Mouse (Mus musculus) forebrain, embryonic 10.5 days (tissue): ENCODE data around the gene Khk. TPM values are rescaled to one million over a fixed set of nuclear protein-coding genes. Genes with fewer than 3 reads are reported as not detected.
A peak's percentile ranks its signal among the peaks of the same experiment; 100 is the strongest.

Experiments used
- DNase-seq: peaks from one replicate; pipeline ENCODE4 v3.0.0-alpha.2; 2017; ENCODE audit warnings: low spot score; ENCODE audit errors: extremely low spot score
- H3K27ac ChIP-seq: fragments of 300-500 bp; sonication (generic); 2 replicates; pipeline ENCODE4 v1.5.1; 2016; ENCODE audit warnings: mild to moderate bottlenecking
- H3K27me3 ChIP-seq: fragments of 300-500 bp; sonication (generic); 2 replicates; pipeline ENCODE4 v1.6.1; 2016; ENCODE audit warnings: mild to moderate bottlenecking; ENCODE audit not compliant: poor library complexity, severe bottlenecking
- H3K36me3 ChIP-seq: fragments of 300-500 bp; sonication (generic); replicated peaks from 2 replicates; pipeline ENCODE4 v1.6.1; 2016; ENCODE audit warnings: mild to moderate bottlenecking, moderate library complexity
- H3K4me1 ChIP-seq: fragments of 300-500 bp; sonication (generic); 2 replicates; pipeline ENCODE4 v1.6.1; 2016
- H3K4me3 ChIP-seq: fragments of 300-500 bp; sonication (generic); 2 replicates; pipeline ENCODE4 v1.5.1; 2016; ENCODE audit warnings: mild to moderate bottlenecking, moderate library complexity
- H3K9me3 ChIP-seq: fragments of 300-500 bp; sonication (generic); 2 replicates; pipeline ENCODE4 v1.6.1; 2016; ENCODE audit warnings: mild to moderate bottlenecking, moderate library complexity
- WGBS: fragments of 180-500 bp; shearing (Covaris S2); methylation state at CpG from one replicate; pipeline ENCODE4 v1.1.7; 2016; 5-methylcytosine and 5-hydroxymethylcytosine counted together
- polyA plus RNA-seq: library from polyadenylated mRNA; unstranded; fragments of >200 nt; fragmentation: Nextera tagmentation; extraction: Ambion mirVana; gene quantifications from 2 replicates; pipeline ENCODE4 v1.2.1, GENCODE M21; 2016

Gene Khk
- polyA plus RNA-seq, 1 experiment from 2014 or later = 7.8 TPM

GRCm38 (mm10) chr5:30927945-30928529, 6.8 kb downstream of the Khk start:
- Histone ChIP-seq H3K9me3 (no peaks in the 10 kb centered on the region), H3K4me1 (peaks cover 8% of the 10 kb centered on the region), H3K36me3 (no peaks in the 10 kb centered on the region), H3K27me3 (0 out of 2 replicates have a peak, but pooled peaks cover under 1% of the 10 kb centered on the region), H3K27ac (peak overlapping the region; percentile 40), H3K4me3 (no peak overlapping the region; the same call in 1 of the 2 replicates)
- no peak for DNase-seq
- WGBS = 44% methylated on average over 7 of the region's 7 CpGs

- no peak for DNase-seq
- H3K4me3 ChIP-seq = no peak overlapping the region
- 50% methylated on average over 4 of the region's 4 CpGs for WGBS
Observed at GRCm38 (mm10) chr5:30930121-30930520, 8.9 kb downstream of the Khk start.

GRCm38 (mm10) chr5:30930846-30931245, 9.6 kb downstream of the Khk start:
- Histone ChIP-seq H3K27me3 (no peaks in the 10 kb centered on the region), H3K9me3 (no peaks in the 10 kb centered on the region), H3K4me3 (no peak overlapping the region), H3K36me3 (no peaks in the 10 kb centered on the region), H3K4me1 (0 out of 2 replicates have a peak, but pooled peaks cover 6% of the 10 kb centered on the region), H3K27ac (no peak overlapping the region)
- WGBS = 89% methylated on average over 6 of the region's 6 CpGs
- no peak for DNase-seq

More at GRCm38 (mm10) chr5:30930121-30930520, 8.9 kb downstream of the Khk start:
- H3K9me3 ChIP-seq = no peaks in the 10 kb centered on the region
- no peak overlapping the region for H3K27ac ChIP-seq
- H3K36me3 ChIP-seq = no peaks in the 10 kb centered on the region
- no peaks in the 10 kb centered on the region for H3K27me3 ChIP-seq
- H3K4me1 ChIP-seq = 0 out of 2 replicates have a peak, but pooled peaks cover 6% of the 10 kb centered on the region

- no peak for DNase-seq
- Histone ChIP-seq H3K36me3 (no peaks in the 10 kb centered on the region), H3K27me3 (no peaks in the 10 kb centered on the region), H3K4me1 (0 out of 2 replicates have a peak, but pooled peaks cover 6% of the 10 kb centered on the region), H3K27ac (no peak overlapping the region), H3K9me3 (no peaks in the 10 kb centered on the region), H3K4me3 (no peak overlapping the region)
- WGBS = 87% methylated on average over 4 of the region's 4 CpGs
Observed at GRCm38 (mm10) chr5:30931378-30931777, 10.1 kb downstream of the Khk start.

- no peak overlapping the region for H3K4me3 ChIP-seq
- no peak overlapping the region for H3K27ac ChIP-seq
- H3K36me3 ChIP-seq = no peaks in the 10 kb centered on the region
- no peaks in the 10 kb centered on the region for H3K27me3 ChIP-seq
- DNase-seq = no peak
- H3K9me3 ChIP-seq = no peaks in the 10 kb centered on the region
- WGBS = 78% methylated on average over 5 of the region's 5 CpGs
- no peaks in the 10 kb centered on the region for H3K4me1 ChIP-seq
Observed at GRCm38 (mm10) chr5:30933705-30934104, 12.5 kb downstream of the Khk start.

- Histone ChIP-seq H3K36me3 (no peaks in the 10 kb centered on the region), H3K27me3 (no peaks in the 10 kb centered on the region), H3K4me1 (no peaks in the 10 kb centered on the region), H3K4me3 (no peak overlapping the region), H3K9me3 (no peaks in the 10 kb centered on the region), H3K27ac (no peak overlapping the region)
- WGBS = 93% methylated on average over 5 of the region's 5 CpGs
- DNase-seq = no peak
Observed at GRCm38 (mm10) chr5:30934725-30935461, 13.7 kb downstream of the Khk start.

- no peaks in the 10 kb centered on the region for H3K36me3 ChIP-seq
- H3K27me3 ChIP-seq = peaks cover 40% of the 10 kb centered on the region
- DNase-seq = no peak
- H3K4me3 ChIP-seq = no peak overlapping the region
- H3K4me1 ChIP-seq = peaks cover 18% of the 10 kb centered on the region
- WGBS = 91% methylated on average over 2 of the region's 2 CpGs
- no peaks in the 10 kb centered on the region for H3K9me3 ChIP-seq
- H3K27ac ChIP-seq = no peak overlapping the region
Observed at GRCm38 (mm10) chr5:30943004-30943403, 21.8 kb downstream of the Khk start.

- Histone ChIP-seq H3K27me3 (peaks cover 50% of the 10 kb centered on the region), H3K4me1 (peaks cover 27% of the 10 kb centered on the region), H3K4me3 (no peak overlapping the region), H3K27ac (no peak overlapping the region), H3K36me3 (no peaks in the 10 kb centered on the region), H3K9me3 (no peaks in the 10 kb centered on the region)
- 85% methylated on average over 6 of the region's 6 CpGs for WGBS
- no peak for DNase-seq
Observed at GRCm38 (mm10) chr5:30944344-30944743, 23.1 kb downstream of the Khk start.

GRCm38 (mm10) chr5:30944956-30945781, 23.9 kb downstream of the Khk start, which contains the start of gene Cgref1:
Cgref1 (minus strand) TSS chr5:30945591.
- Histone ChIP-seq H3K27me3 (peaks cover 50% of the 10 kb centered on the region), H3K27ac (peak within 1 kb of the TSS; percentile 84)

GRCm38 (mm10) chr5:30948620-30949019, 27.4 kb downstream of the Khk start:
- no peak for DNase-seq
- peaks cover 50% of the 10 kb centered on the region for H3K27me3 ChIP-seq
- peaks cover 44% of the 10 kb centered on the region for H3K4me1 ChIP-seq
- WGBS = 82% methylated on average over 5 of the region's 5 CpGs
- no peak overlapping the region for H3K4me3 ChIP-seq
- no peak overlapping the region for H3K27ac ChIP-seq
- H3K9me3 ChIP-seq = no peaks in the 10 kb centered on the region
- H3K36me3 ChIP-seq = peaks cover 22% of the 10 kb centered on the region

More at GRCm38 (mm10) chr5:30944956-30945781, 23.9 kb downstream of the Khk start, which contains the start of gene Cgref1:
- Histone ChIP-seq H3K4me3 (peak within 1 kb of the TSS; percentile 68), H3K36me3 (no peaks in the 10 kb centered on the region), H3K4me1 (peaks cover 35% of the 10 kb centered on the region), H3K9me3 (no peaks in the 10 kb centered on the region)
- 5% methylated on average over 44 of the region's 44 CpGs for WGBS
- DNase-seq = peak; percentile 59

- peak; percentile 91 for DNase-seq
- peak overlapping the region; percentile 70 for H3K4me3 ChIP-seq
- no peaks in the 10 kb centered on the region for H3K9me3 ChIP-seq
- peaks cover 34% of the 10 kb centered on the region for H3K36me3 ChIP-seq
- peak overlapping the region; percentile 84 for H3K27ac ChIP-seq
- H3K27me3 ChIP-seq = peaks cover 38% of the 10 kb centered on the region
- H3K4me1 ChIP-seq = peaks cover 39% of the 10 kb centered on the region
- WGBS = under 1% methylated on average over 31 of the region's 31 CpGs
Observed at GRCm38 (mm10) chr5:30949654-30950326, 28.6 kb downstream of the Khk start.

- Histone ChIP-seq H3K27me3 (peaks cover 31% of the 10 kb centered on the region), H3K4me3 (peak overlapping the region; percentile 70), H3K4me1 (peaks cover 32% of the 10 kb centered on the region), H3K27ac (peak overlapping the region; percentile 84; the same call in 1 of the 2 replicates), H3K36me3 (peaks cover 40% of the 10 kb centered on the region), H3K9me3 (no peaks in the 10 kb centered on the region)
- no peak for DNase-seq
- 77% methylated on average over 4 of the region's 4 CpGs for WGBS
Observed at GRCm38 (mm10) chr5:30950451-30950850, 29.2 kb downstream of the Khk start.
